Mouse (Mus musculus): ENCODE measurements around the gene Clps. TPM values are rescaled to one million over a fixed set of nuclear protein-coding genes. Genes with fewer than 3 reads are reported as not detected.

Clps gene
- polyA plus RNA-seq, 1 experiment from 2014 or later: 1.2 TPM

- Histone ChIP-seq H3K9ac (no peak within 1 kb of the TSS), H3K4me2 (no peak within 1 kb of the TSS), H3K36me3 (no peaks in the 10 kb centered on the region), H3K27ac (no peak within 1 kb of the TSS), H3K4me1 (replicated peaks) (no peaks in the 10 kb centered on the region), H3K4me3 (no peak within 1 kb of the TSS), H3K27me3 (0 out of 2 replicates have a peak, but pooled peaks cover 5% of the 10 kb centered on the region), H3K9me3 (replicated peaks) (no peaks in the 10 kb centered on the region)
- ATAC-seq (replicated peaks; ENCODE audit: insufficient number of reproducible peaks, insufficient read depth, low FRiP score, low read depth): no peak
- WGBS: 74% methylated on average over 14 of the region's 14 CpGs
These were observed 11.5 kb downstream of the Clps start, which contains the start of gene Clpsl2 for GRCm38 (mm10) chr17:28549111-28549510. Clpsl2 (plus strand) TSS chr17:28549411.

- no peak overlapping the region for H3K9ac ChIP-seq
- no peaks in the 10 kb centered on the region for H3K4me1 ChIP-seq (replicated peaks)
- H3K27ac ChIP-seq: no peak overlapping the region
- no peak overlapping the region for H3K4me3 ChIP-seq
- ATAC-seq (replicated peaks; ENCODE audit: insufficient number of reproducible peaks, insufficient read depth, low FRiP score, low read depth): no peak
- no peaks in the 10 kb centered on the region for H3K36me3 ChIP-seq
- WGBS: 57% methylated on average over 11 of the region's 11 CpGs
- no peaks in the 10 kb centered on the region for H3K9me3 ChIP-seq (replicated peaks)
- H3K4me2 ChIP-seq: no peak overlapping the region
- H3K27me3 ChIP-seq: 0 out of 2 replicates have a peak, but pooled peaks cover 5% of the 10 kb centered on the region
These were observed 12.0 kb downstream of the Clps start for GRCm38 (mm10) chr17:28548550-28548949.

- WGBS: 77% methylated on average over 1 of the region's 1 CpGs
- no peak overlapping the region for H3K4me2 ChIP-seq
- no peak overlapping the region for H3K9ac ChIP-seq
- H3K27ac ChIP-seq: no peak overlapping the region
- 0 out of 2 replicates have a peak, but pooled peaks cover 5% of the 10 kb centered on the region for H3K27me3 ChIP-seq
- no peaks in the 10 kb centered on the region for H3K36me3 ChIP-seq
- H3K4me1 ChIP-seq (replicated peaks): no peaks in the 10 kb centered on the region
- H3K4me3 ChIP-seq: no peak overlapping the region
- H3K9me3 ChIP-seq (replicated peaks): no peaks in the 10 kb centered on the region
- ATAC-seq (replicated peaks; ENCODE audit: insufficient number of reproducible peaks, insufficient read depth, low FRiP score, low read depth): no peak
These were observed 13.6 kb downstream of the Clps start for GRCm38 (mm10) chr17:28546925-28547324.

GRCm38 (mm10) chr17:28537881-28538280 lies 22.7 kb downstream of the Clps start:
- WGBS: 39% methylated on average over 12 of the region's 12 CpGs
- no peak overlapping the region for H3K9ac ChIP-seq
- ATAC-seq (replicated peaks; ENCODE audit: insufficient number of reproducible peaks, insufficient read depth, low FRiP score, low read depth): no peak
- H3K4me1 ChIP-seq (replicated peaks): no peaks in the 10 kb centered on the region
- peaks cover 3% of the 10 kb centered on the region for H3K27me3 ChIP-seq
- H3K4me2 ChIP-seq: no peak overlapping the region
- no peaks in the 10 kb centered on the region for H3K36me3 ChIP-seq
- no peaks in the 10 kb centered on the region for H3K9me3 ChIP-seq (replicated peaks)
- H3K4me3 ChIP-seq: no peak overlapping the region
- no peak overlapping the region for H3K27ac ChIP-seq

GRCm38 (mm10) chr17:28533327-28533726 lies 27.2 kb downstream of the Clps start:
- Histone ChIP-seq H3K9me3 (replicated peaks) (no peaks in the 10 kb centered on the region), H3K27me3 (peaks cover 21% of the 10 kb centered on the region), H3K27ac (no peak overlapping the region), H3K9ac (no peak overlapping the region), H3K4me1 (replicated peaks) (peaks cover 5% of the 10 kb centered on the region; the same call in 1 of the 2 replicates), H3K4me2 (no peak overlapping the region), H3K36me3 (no peaks in the 10 kb centered on the region), H3K4me3 (no peak overlapping the region)
- WGBS: 86% methylated on average over 13 of the region's 13 CpGs
- no peak for ATAC-seq (replicated peaks; ENCODE audit: insufficient number of reproducible peaks, insufficient read depth, low FRiP score, low read depth)

GRCm38 (mm10) chr17:28532557-28532956 lies 28.0 kb downstream of the Clps start:
- H3K9me3 ChIP-seq (replicated peaks): no peaks in the 10 kb centered on the region
- no peak for ATAC-seq (replicated peaks; ENCODE audit: insufficient number of reproducible peaks, insufficient read depth, low FRiP score, low read depth)
- no peak overlapping the region for H3K4me3 ChIP-seq
- H3K4me2 ChIP-seq: no peak overlapping the region
- H3K27ac ChIP-seq: no peak overlapping the region
- H3K9ac ChIP-seq: no peak overlapping the region
- H3K36me3 ChIP-seq: no peaks in the 10 kb centered on the region
- peaks cover 21% of the 10 kb centered on the region for H3K27me3 ChIP-seq
- 83% methylated on average over 7 of the region's 7 CpGs for WGBS
- H3K4me1 ChIP-seq (replicated peaks): peaks cover 8% of the 10 kb centered on the region

GRCm38 (mm10) chr17:28531946-28532345 lies 28.6 kb downstream of the Clps start:
- Histone ChIP-seq H3K27ac (no peak overlapping the region), H3K4me1 (replicated peaks) (peaks cover 13% of the 10 kb centered on the region), H3K4me2 (no peak overlapping the region), H3K27me3 (peaks cover 21% of the 10 kb centered on the region), H3K36me3 (no peaks in the 10 kb centered on the region), H3K4me3 (no peak overlapping the region), H3K9ac (no peak overlapping the region), H3K9me3 (replicated peaks) (no peaks in the 10 kb centered on the region)
- no peak for ATAC-seq (replicated peaks; ENCODE audit: insufficient number of reproducible peaks, insufficient read depth, low FRiP score, low read depth)
- WGBS: 16% methylated on average over 18 of the region's 18 CpGs

- Histone ChIP-seq H3K4me1 (replicated peaks) (peaks cover 13% of the 10 kb centered on the region), H3K27me3 (peaks cover 18% of the 10 kb centered on the region; the same call in 1 of the 2 replicates), H3K9me3 (replicated peaks) (no peaks in the 10 kb centered on the region), H3K4me3 (no peak within 1 kb of the TSS), H3K4me2 (no peak within 1 kb of the TSS), H3K36me3 (no peaks in the 10 kb centered on the region), H3K9ac (0 out of 2 replicates have a peak within 1 kb of the TSS, but pooled peaks have one; percentile 12), H3K27ac (no peak within 1 kb of the TSS)
- WGBS: 78% methylated on average over 6 of the region's 6 CpGs
- ATAC-seq (replicated peaks; ENCODE audit: insufficient number of reproducible peaks, insufficient read depth, low FRiP score, low read depth): no peak
These were observed 30.1 kb downstream of the Clps start, which contains the start of gene Armc12 for GRCm38 (mm10) chr17:28530506-28530905. Armc12 (plus strand) TSS chr17:28530806.

- Histone ChIP-seq H3K27me3 (peaks cover 18% of the 10 kb centered on the region; the same call in 1 of the 2 replicates), H3K27ac (no peak overlapping the region), H3K4me3 (no peak overlapping the region), H3K9me3 (replicated peaks) (no peaks in the 10 kb centered on the region), H3K4me1 (replicated peaks) (peaks cover 13% of the 10 kb centered on the region), H3K9ac (no peak overlapping the region), H3K4me2 (no peak overlapping the region), H3K36me3 (no peaks in the 10 kb centered on the region)
- WGBS: 65% methylated on average over 4 of the region's 4 CpGs
- ATAC-seq (replicated peaks; ENCODE audit: insufficient number of reproducible peaks, insufficient read depth, low FRiP score, low read depth): no peak
These were observed 31.4 kb downstream of the Clps start for GRCm38 (mm10) chr17:28529116-28529515.

- H3K27me3 ChIP-seq: peaks cover 18% of the 10 kb centered on the region; the same call in 1 of the 2 replicates
- WGBS: 1% methylated on average over 6 of the region's 6 CpGs
- H3K4me3 ChIP-seq: peak overlapping the region; percentile 27; the same call in 1 of the 2 replicates
- H3K4me2 ChIP-seq: peak overlapping the region; percentile 52
- no peaks in the 10 kb centered on the region for H3K9me3 ChIP-seq (replicated peaks)
- 0 out of 2 replicates have a peak overlapping the region, but pooled peaks have one; percentile 38 for H3K9ac ChIP-seq
- no peaks in the 10 kb centered on the region for H3K36me3 ChIP-seq
- H3K4me1 ChIP-seq (replicated peaks): peaks cover 19% of the 10 kb centered on the region
- H3K27ac ChIP-seq: no peak overlapping the region
- ATAC-seq (replicated peaks; ENCODE audit: insufficient number of reproducible peaks, insufficient read depth, low FRiP score, low read depth): no peak
These were observed 32.6 kb downstream of the Clps start for GRCm38 (mm10) chr17:28528043-28528351.

- 33% methylated on average over 12 of the region's 12 CpGs for WGBS
- Histone ChIP-seq H3K36me3 (no peaks in the 10 kb centered on the region), H3K9ac (0 out of 2 replicates have a peak overlapping the region, but pooled peaks have one; percentile 38), H3K4me1 (replicated peaks) (peaks cover 23% of the 10 kb centered on the region), H3K27me3 (peaks cover 18% of the 10 kb centered on the region; the same call in 1 of the 2 replicates), H3K4me2 (peak overlapping the region; percentile 52), H3K9me3 (replicated peaks) (no peaks in the 10 kb centered on the region), H3K27ac (peak overlapping the region; percentile 36; the same call in 1 of the 2 replicates), H3K4me3 (peak overlapping the region; percentile 27; the same call in 1 of the 2 replicates)
- no peak for ATAC-seq (replicated peaks; ENCODE audit: insufficient number of reproducible peaks, insufficient read depth, low FRiP score, low read depth)
These were observed 33.2 kb downstream of the Clps start for GRCm38 (mm10) chr17:28527184-28528042.

Data from heart, embryonic 15.5 days (tissue).